Mouse (Mus musculus) cerebellum, adult 2 months (tissue): ENCODE measurements at regions not wholly inside any gene's neighbourhood (a gene's known extent, or its start where the extent isn't known, plus 50 kb on each side); places are given as distances from the start of the nearest gene placed in this dataset.

Experiments
- CTCF ChIP-seq: fragments of 200-500 bp; IDR thresholded peaks from 2 replicates; pipeline ENCODE4 v1.5.1; 2011; ENCODE audit warnings: low read depth, mild to moderate bottlenecking, control low read depth, low read length, moderate library complexity, borderline replicate concordance; ENCODE audit not compliant: insufficient read depth
- POLR2A ChIP-seq: fragments of 200-500 bp; IDR thresholded peaks from 2 replicates; pipeline ENCODE4 v1.6.1; 2011; ENCODE audit warnings: low read length, control low read depth, borderline replicate concordance; ENCODE audit not compliant: insufficient read depth

DNA sequence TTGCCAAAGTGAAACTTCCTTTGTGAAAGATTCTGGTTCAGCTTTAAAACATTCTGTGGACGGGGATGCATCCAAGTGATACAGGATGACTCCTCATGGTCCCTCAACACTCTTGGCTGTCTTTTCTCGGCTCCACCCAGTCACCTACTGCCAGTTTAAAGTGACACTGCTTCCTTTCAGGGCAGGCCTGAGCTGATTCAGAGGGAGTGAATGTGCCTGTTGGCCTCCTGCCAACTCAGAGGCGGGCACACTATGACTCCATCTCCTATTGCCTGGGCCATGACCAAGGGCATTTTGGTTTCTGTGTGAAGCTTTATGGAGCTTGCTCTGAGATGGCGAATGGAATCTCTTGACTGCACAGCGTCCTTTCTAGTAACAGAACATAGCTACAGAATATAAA is 62.5 kb downstream of the Rgs2 start:
- no peak for TF ChIP-seq CTCF
- no peak for TF ChIP-seq POLR2A
